Mouse (Mus musculus): ENCODE measurements around the gene Olfr860.
"Not testable (repeated sequence)": the region's sequence is repeated elsewhere in the genome, so short reads cannot be mapped to it uniquely, and the experiment has no call there.

Olfr860 gene

GRCm38 (mm10) chr9:19849647-19850046 lies at the start of gene Olfr860:
Gene Olfr860, minus strand, starts transcription at chr9:19849747.
- in situ Hi-C loops (cut with MboI, MseI), result no loop called here

- in situ Hi-C loops (cut with MboI, MseI), result no loop called here
These were observed 38.4 kb upstream of the Olfr860 start, which contains the start of gene Olfr862 for GRCm38 (mm10) chr9:19887904-19888303. Gene Olfr862, minus strand, starts transcription at chr9:19888004.

GRCm38 (mm10) chr9:19804606-19805005 lies 44.9 kb downstream of the Olfr860 start, which contains the start of gene Olfr859:
Gene Olfr859, plus strand, starts transcription at chr9:19804906.
- in situ Hi-C loops (cut with MboI, MseI), result not testable (repeated sequence)

- in situ Hi-C loops (cut with MboI, MseI), result no loop called here
These were observed 46.5 kb downstream of the Olfr860 start for GRCm38 (mm10) chr9:19803000-19803399.
